Mouse (Mus musculus) adrenal gland, adult 8-10 months (tissue): ENCODE data around the gene Gnaz. TPM values are rescaled to one million over a fixed set of nuclear protein-coding genes. Genes with fewer than 3 reads are reported as not detected.

Experiments used
- DNase-seq: peaks from one replicate; pipeline ENCODE4 v3.0.0; 2022
- total RNA-seq, 4 experiments: library from RNA; stranded (reverse); gene quantifications; 2 replicates each; pipeline ENCODE4 v1.2.4; 2022

The Gnaz gene
- total RNA-seq, 4 experiments from 2014 or later: 3.6 to 14.9 (median 8.5) TPM

GRCm38 (mm10) chr10:75062621-75063020, 95.6 kb downstream of the Gnaz start:
- no peak for DNase-seq

GRCm38 (mm10) chr10:75063301-75063965, 96.5 kb downstream of the Gnaz start:
- peak; percentile 25 for DNase-seq

- no peak for DNase-seq
These were observed 98.7 kb downstream of the Gnaz start for GRCm38 (mm10) chr10:75065691-75066090.

Other genes with a start within 250 kb of the Gnaz start
- gene Rsph14, start 65.4 kb downstream of the Gnaz start, total RNA-seq: 1 to 10 TPM in 2 of 4 experiments, under 1 TPM in 1, not detected in 1; 0.91 to 3.3 (median 1.5) TPM
- 10 to 100 TPM; 14.1 to 46.3 (median 30.9) TPM for gene Rab36, start 69.9 kb downstream of the Gnaz start, total RNA-seq
- gene Bcr, start 93.4 kb downstream of the Gnaz start, total RNA-seq: 10 to 100 TPM; 33.7 to 76.4 (median 56.5) TPM
- gene Specc1l, start 244.9 kb downstream of the Gnaz start, total RNA-seq: 10 to 100 TPM; 62.7 to 81.0 (median 64.4) TPM